Mouse (Mus musculus): ENCODE measurements at regions not wholly inside any gene's neighbourhood (a gene's known extent, or its start where the extent isn't known, plus 50 kb on each side); places are given as distances from the start of the nearest gene placed in this dataset.

- no peak for ATAC-seq
- Histone ChIP-seq H3K4me2 (no peak overlapping the region), H3K4me3 (no peak overlapping the region), H3K27me3 (replicated peaks) (no peaks in the 10 kb centered on the region), H3K9ac (no peak overlapping the region), H3K27ac (no peak overlapping the region), H3K4me1 (no peaks in the 10 kb centered on the region), H3K36me3 (no peaks in the 10 kb centered on the region), H3K9me3 (replicated peaks) (no peaks in the 10 kb centered on the region)
- WGBS (ENCODE audit: insufficient replicate concordance): 77% methylated on average over 8 of the region's 8 CpGs
Observed at GRCm38 (mm10) chr3:120305608-120306007, 521.3 kb upstream of the Ptbp2 start.

All from liver, embryonic 12.5 days (tissue).